Mouse (Mus musculus): ENCODE results near the gene Ppil6. TPM values are rescaled to one million over a fixed set of nuclear protein-coding genes. Genes with fewer than 3 reads are reported as not detected.

Ppil6 gene
- total RNA-seq, 2 experiments from 2014 or later = 0.50 to 1.2 TPM

DNA sequence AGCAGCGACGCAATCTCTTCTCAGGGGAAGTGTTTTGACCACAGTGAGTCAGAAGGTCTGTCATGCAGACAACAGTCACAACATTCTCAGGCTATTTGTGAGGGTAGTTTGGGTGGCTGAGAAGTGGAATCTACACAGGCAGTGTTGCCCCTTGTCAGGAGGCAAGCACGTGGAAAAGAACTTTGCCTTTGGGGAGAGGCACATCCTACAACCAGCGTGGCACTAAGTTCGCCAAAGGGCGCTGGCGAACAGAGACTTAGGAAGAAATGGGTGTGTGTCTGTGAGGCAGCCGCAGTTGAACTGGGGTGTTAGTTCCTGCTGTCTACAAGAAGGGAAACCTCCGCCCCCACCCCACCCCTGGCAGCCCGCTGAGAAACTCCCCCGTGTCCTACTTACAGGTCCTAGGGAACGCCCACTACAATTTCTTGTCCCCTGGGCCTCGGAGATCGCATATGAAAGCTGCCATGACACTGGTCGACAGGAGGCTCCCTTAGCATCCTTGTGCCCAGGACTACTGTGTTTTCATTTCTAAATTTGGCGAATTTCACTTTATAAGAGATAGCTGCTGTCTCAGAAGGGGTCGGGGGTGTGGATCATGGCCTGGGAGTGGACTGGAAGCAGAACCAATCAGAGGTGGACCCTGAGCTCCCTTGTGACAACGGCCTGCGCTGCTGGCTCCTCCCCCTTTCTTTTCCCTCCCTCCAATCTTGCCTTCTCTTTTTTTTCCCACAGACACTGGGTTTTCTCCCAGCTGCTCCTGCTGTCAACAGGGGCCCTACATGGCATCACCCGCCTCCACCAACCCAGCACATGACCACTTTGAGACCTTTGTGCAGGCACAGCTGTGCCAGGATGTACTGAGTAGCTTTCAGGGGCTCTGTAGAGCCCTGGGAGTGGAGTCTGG, 12.7 kb upstream of the Ppil6 start:
- peak; percentile 37 to 58 for DNase-seq

DNA sequence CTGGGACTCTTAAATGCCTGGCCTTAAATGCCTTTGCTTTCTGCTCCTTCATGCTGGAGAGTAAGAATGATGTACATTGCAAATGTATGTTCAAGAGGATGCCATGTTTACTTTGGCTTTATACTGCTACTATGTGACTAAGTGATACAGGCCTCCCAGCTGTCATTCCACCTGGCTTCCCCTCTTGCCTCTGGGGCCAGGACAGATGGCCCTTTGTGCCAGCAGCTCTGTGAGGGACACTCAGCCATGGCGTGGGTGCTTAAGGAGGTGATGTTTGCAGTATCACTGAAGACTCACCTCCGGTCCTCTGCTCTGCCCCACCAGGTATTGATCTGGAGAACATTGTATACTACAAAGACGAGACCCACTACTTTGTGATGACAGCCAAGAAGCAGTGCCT, 10.3 kb upstream of the Ppil6 start:
- DNase-seq = no peak

GRCm38 (mm10) chr10:41480938-41481880, 9.0 kb upstream of the Ppil6 start:
- DNase-seq = no peak

- DNase-seq = no peak
Measured at GRCm38 (mm10) chr10:41482446-41482845, 7.8 kb upstream of the Ppil6 start.

GRCm38 (mm10) chr10:41485778-41486177, 4.5 kb upstream of the Ppil6 start:
- peak; percentile 22 to 38 for DNase-seq

DNA sequence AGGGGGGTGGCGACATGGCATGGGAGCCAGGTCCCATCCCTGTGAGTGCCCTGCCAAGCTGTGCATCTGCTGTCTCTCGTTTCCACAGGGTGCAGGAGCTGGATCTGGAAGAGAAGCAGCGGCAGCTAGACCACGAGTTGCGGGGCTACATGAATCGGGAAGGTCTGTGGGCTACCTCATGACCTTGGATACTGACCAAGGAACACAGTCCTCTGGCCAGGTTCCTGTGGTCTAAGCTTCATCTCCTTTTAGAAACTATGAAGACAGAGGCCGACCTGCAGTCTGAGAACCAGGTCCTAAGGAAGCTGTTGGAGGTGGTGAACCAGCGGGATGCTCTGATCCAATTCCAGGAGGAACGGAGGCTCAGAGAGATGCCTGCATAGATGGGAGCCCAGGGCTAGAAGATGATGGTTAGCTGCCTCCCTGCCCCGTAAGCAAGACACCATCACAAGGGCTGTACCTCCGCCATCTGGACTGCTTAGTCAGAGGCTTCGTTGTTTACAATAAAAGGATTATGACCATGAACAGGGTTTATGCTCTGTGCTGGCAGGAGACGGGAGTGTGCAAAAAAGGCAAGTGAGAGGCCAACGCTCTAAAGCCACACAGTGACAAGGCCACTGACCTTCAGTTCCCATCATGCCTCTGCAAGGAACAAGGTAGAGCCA, 3.6 kb upstream of the Ppil6 start:
- no peak for DNase-seq

- DNase-seq = no peak
Measured at GRCm38 (mm10) chr10:41488877-41489276, 1.4 kb upstream of the Ppil6 start.

- DNase-seq = no peak
Measured at GRCm38 (mm10) chr10:41489294-41489693, 945 bp upstream of the Ppil6 start.

GRCm38 (mm10) chr10:41490518-41490873, 257 bp downstream of the Ppil6 start:
- no peak for DNase-seq

GRCm38 (mm10) chr10:41491111-41491510, 872 bp downstream of the Ppil6 start:
- no peak for DNase-seq

- peak; percentile 68 to 76 for DNase-seq
Measured at GRCm38 (mm10) chr10:41500941-41501340, 10.7 kb downstream of the Ppil6 start.

DNA sequence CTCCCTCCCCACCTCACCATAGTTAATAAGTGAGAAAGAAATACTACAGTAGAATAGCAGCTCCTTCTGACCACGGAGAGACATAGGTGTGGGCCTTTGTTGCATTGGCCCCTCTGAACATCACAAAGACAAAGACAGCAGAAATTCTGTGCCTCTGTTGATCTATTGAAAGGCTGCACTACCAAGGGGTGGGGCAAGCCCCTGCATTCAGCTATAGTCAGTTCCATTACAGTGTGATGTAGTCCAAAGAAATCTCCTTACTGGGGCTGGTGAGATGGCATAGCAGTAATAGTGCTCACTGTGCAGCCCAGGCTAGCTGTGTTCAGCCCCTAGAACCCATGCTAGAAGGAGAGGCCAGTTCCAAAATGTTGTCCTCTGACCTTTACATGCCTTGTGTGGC, 14.8 kb downstream of the Ppil6 start:
- DNase-seq = no peak

DNA sequence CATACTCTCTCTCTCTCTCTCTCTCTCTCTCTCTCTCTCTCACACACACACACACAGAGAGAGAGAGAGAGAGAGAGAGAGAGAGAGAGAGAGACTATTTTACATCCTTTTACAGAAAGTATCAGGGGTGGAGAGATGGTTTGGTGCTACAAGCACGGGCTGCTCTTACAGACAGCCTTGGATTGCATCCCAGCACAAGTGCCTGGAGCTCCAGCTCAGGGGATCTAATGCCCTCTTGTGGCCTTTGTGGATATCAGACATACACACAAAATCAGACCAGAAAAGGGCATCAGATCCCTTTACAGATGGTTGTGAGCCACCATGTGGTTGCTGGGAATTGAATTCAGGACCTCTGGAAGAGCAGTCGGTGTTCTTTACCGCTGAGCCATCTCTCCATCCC, 15.2 kb downstream of the Ppil6 start:
- peak; percentile 57 to 74 for DNase-seq

GRCm38 (mm10) chr10:41509160-41509559, 18.9 kb downstream of the Ppil6 start:
- DNase-seq = peak in 1 of 2 experiments; percentile 35

DNA sequence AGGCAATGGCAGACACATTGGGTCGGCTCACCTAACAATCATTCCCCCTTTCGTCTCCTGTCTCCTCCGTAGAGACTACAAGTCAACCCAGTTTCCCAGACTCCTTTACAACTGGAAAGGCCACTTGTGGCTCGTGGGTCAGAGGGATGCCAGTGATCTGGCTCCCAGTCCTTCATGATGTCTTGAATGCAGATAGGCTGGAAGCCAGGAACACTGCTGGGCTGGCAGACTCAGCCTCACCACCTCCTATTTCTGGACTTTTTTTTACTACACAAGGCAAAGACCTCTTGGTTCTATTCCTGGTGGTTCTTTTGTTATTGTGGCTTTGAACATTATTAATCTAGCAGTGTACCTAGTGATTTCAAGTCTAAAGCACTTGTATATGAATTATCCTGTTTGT, 24.1 kb downstream of the Ppil6 start:
- DNase-seq = no peak

DNA sequence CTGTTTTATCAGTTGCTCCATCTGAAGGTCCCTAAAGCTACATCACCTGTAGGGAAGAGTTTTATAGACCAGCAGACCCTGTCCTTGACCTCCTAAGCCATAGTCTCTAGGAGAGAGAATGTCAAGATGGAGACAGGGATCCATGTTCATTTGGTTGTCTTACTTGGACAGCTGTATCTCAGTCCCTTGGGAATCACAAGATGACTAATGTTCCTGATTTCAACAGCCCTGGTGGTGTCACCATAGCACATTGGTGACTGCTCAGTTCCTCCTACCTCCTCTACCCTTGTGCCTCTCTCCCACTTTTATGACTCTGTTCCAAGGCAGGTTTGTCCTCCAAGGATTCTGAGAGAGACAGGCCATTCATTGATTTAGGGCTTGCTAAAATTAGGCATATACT, 24.7 kb downstream of the Ppil6 start:
- peak in 1 of 2 experiments; percentile 7 for DNase-seq

- peak; percentile 76 to 77 for DNase-seq
Measured at GRCm38 (mm10) chr10:41518508-41518980, 28.3 kb downstream of the Ppil6 start.

DNA sequence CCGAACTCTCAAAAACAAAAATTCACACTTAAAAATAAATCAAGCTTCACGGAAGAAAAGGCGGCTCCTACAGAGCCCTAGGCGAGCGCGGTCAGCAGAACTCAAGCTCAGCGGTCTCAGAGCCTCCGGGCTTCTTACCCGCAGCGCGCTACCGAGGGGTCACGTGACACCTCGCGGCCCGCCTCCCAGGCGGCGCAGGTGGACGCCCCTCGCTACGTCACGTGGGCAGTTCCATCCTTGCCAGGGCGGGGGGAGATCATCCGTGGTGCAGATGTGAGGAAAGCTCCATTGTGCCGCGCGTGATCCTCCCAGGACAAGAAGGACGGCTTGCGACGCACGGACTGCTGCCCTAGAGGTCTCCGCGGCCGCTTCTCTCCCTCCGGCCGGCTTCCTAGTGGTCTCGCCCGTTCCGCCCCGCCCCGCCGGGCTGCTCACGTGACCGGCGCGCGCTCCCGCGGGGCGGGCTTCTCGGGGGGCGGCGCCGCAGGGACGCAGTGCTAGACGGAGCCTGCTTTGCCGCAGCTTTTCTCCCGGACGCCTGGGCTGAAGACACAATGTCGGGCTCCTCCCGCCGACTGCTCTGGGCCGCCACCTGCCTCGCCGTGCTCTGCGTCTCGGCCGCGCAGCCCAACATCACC, 28.9 kb downstream of the Ppil6 start, which contains the start of gene Cd164:
Cd164 (plus strand) TSS at position 434 of the 638 bp plus-strand sequence.
- peak; percentile 93 to 95 for DNase-seq

GRCm38 (mm10) chr10:41519640-41520409, 29.6 kb downstream of the Ppil6 start:
- DNase-seq = peak; percentile 68 to 75

DNA sequence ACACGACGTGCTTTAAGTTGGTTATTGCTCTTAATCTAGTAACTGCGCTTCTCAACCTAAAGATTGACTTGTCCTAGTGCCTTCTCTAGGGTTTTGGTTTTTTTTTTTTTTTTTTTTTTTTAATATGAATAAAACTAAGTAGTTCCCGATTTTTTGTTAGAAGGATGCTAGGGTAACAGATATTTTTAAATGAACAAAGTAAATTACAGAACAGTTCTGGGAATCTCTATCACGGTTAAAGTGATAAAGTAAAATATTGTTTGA, 30.1 kb downstream of the Ppil6 start:
- DNase-seq = no peak

GRCm38 (mm10) chr10:41523386-41523785, 33.1 kb downstream of the Ppil6 start:
- no peak for DNase-seq
